Mouse (Mus musculus) liver, embryonic 14.5 days (tissue): ENCODE results near the gene Taf1c.

Source experiments
- CTCF ChIP-seq: IDR thresholded peaks from 2 replicates; pipeline ENCODE4 v1.5.1; 2016; ENCODE audit warnings: antibody characterized with exemption, low read depth, control low read depth
- EP300 ChIP-seq: IDR thresholded peaks from 2 replicates; pipeline ENCODE4 v1.6.1; 2016; ENCODE audit warnings: antibody characterized with exemption, low read depth

DNA sequence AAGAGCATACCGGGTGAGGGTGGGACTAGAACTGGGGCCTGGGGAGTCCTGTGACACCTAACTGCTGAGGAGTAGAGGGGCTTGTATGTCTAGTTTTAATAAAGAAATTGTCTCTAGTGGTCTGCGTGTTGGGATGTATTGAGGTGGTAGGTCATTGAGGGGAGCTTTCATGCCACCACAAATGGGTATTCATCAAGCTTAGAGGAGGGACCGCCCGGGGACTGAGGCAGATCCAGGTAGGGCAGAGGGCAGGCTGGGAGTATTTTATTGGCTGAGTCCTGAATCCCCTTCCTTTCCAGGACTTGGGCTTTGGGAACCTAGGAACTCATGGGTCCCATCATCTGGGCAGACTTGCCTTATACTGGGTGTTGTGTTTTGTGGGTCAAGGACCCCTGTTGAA, 11.8 kb upstream of the Taf1c start:
- TF ChIP-seq CTCF (no peak), EP300 (no peak)
